In genomic region chr2:151000402-151001178, GRCm38 (mm10) we compare ENCODE assay signal across 8 mouse cellular contexts. TPM values are rescaled to one million over a fixed set of nuclear protein-coding genes. Genes with fewer than 3 reads are reported as not detected.
DNase-seq lines count a peak whose midpoint lies in the region; ATAC-seq and TF ChIP-seq lines count a peak whose summit lies in the region.

No protein-coding gene starts in this region.

- H3K4me1 ChIP-seq in G1E (ENCODE audit: insufficient read depth, low read depth, low read length): peaks cover 44% of the 10 kb centered on the region
- peaks cover 13% of the 10 kb centered on the region for H3K4me1 ChIP-seq in midbrain, embryonic 13.5 days (replicated peaks)

- no peak overlapping the region for H3K9ac ChIP-seq in midbrain, embryonic 13.5 days (replicated peaks)

- 43% methylated on average over 7 of the region's 7 CpGs for WGBS in midbrain, embryonic 13.5 days

- peaks cover 11% of the 10 kb centered on the region for H3K36me3 ChIP-seq in G1E (replicated peaks)
- no peaks in the 10 kb centered on the region for H3K36me3 ChIP-seq in midbrain, embryonic 13.5 days

- no peak overlapping the region for H3K27ac ChIP-seq in midbrain, embryonic 13.5 days

- ATAC-seq in G1E (ENCODE audit: extremely low read depth, insufficient number of reproducible peaks, low FRiP score, poor library complexity, severe bottlenecking): peak; percentile 62; the same call in 1 of the 2 replicates
- ATAC-seq in midbrain, embryonic 13.5 days: peak; percentile 87

- intact Hi-C loops in left cerebral cortex, postnatal 4 days (cut with DNase I): loop anchor here (10.0 kb wide), 1 partner anchor 176 kb away; no protein-coding TSS in a partner anchor

- H3K4me3 ChIP-seq in G1E (ENCODE audit: low read depth, low read length): no peak overlapping the region
- no peak overlapping the region for H3K4me3 ChIP-seq in midbrain, embryonic 13.5 days (replicated peaks)

- H3K4me2 ChIP-seq in midbrain, embryonic 13.5 days (replicated peaks): no peak overlapping the region

- no peaks in the 10 kb centered on the region for H3K27me3 ChIP-seq in G1E (ENCODE audit: insufficient read depth, low read length)
- H3K27me3 ChIP-seq in midbrain, embryonic 13.5 days: no peaks in the 10 kb centered on the region

- peak; percentile 40 for TF ChIP-seq CTCF in G1E (IDR thresholded peaks at IDR 0.05; ENCODE audit: low read depth, low read length)

- peak; percentile 32 for DNase-seq in 3134 (ENCODE audit: extremely low read depth, insufficient read length, low spot score)
- no peak for DNase-seq in G1E (ENCODE audit: low spot score)
- DNase-seq in cerebellum, adult 9-11 months: peak; percentile 43
- peak; percentile 38 to 42 for DNase-seq in frontal cortex, postnatal 14 days (ENCODE audit: low spot score in 2 of 2)
- DNase-seq in kidney, adult 11 months: peak; percentile 47
- peak; percentile 70 for DNase-seq in left cerebral cortex, postnatal 4 days
- DNase-seq in testis, postnatal 10 days (ENCODE audit: low spot score): peak; percentile 65

- no peaks in the 10 kb centered on the region for H3K9me3 ChIP-seq in G1E (replicated peaks)
- H3K9me3 ChIP-seq in midbrain, embryonic 13.5 days: no peaks in the 10 kb centered on the region

RNA-seq across cellular contexts. Expression of gene Ninl, which starts 38.6 kb away (rescaled TPM):
- 5.1 and 5.6 TPM in 2 replicates for total RNA-seq in G1E (2014; fragmentation: Nextera tagmentation)
- total RNA-seq in G1E (2017): 5.3 and 7.5 TPM in 2 replicates
- polyA plus RNA-seq in G1E (2012): 2.7 and 3.6 TPM in 2 replicates
- total RNA-seq in left cerebral cortex, postnatal 4 days (2021): 10 to 100 TPM in 1 of 2 experiments, 1 to 10 TPM in 1; 9.3 to 12.4 TPM
- polyA plus RNA-seq in midbrain, embryonic 13.5 days (2015; fragmentation: Nextera tagmentation; extraction: Ambion mirVana): 6.9 and 7.0 TPM in 2 replicates

RNA-seq across cellular contexts. Expression of gene Nanp, which starts 38.6 kb away (rescaled TPM):
- 24.9 and 25.5 TPM in 2 replicates for total RNA-seq in G1E (2014; fragmentation: Nextera tagmentation)
- total RNA-seq in G1E (2017): 31.0 and 39.3 TPM in 2 replicates
- polyA plus RNA-seq in G1E (2012): 20.0 and 22.1 TPM in 2 replicates
- 10 to 100 TPM; 13.1 to 14.3 TPM for total RNA-seq in left cerebral cortex, postnatal 4 days (2021)
- 32.8 and 36.5 TPM in 2 replicates for polyA plus RNA-seq in midbrain, embryonic 13.5 days (2015; fragmentation: Nextera tagmentation; extraction: Ambion mirVana)
